Mouse (Mus musculus) adrenal gland, adult 18-20 months (tissue): ENCODE data around the gene Tmem141. TPM values are rescaled to one million over a fixed set of nuclear protein-coding genes. Genes with fewer than 3 reads are reported as not detected.
A peak's percentile ranks its signal among the peaks of the same experiment; 100 is the strongest.

Experiments used
- DNase-seq, 2 experiments: peaks; one replicate each; pipeline ENCODE4 v3.0.0; 2021 to 2022; ENCODE audit warnings: low spot score in 2 of 2
- total RNA-seq, 2 experiments: library from RNA; stranded (reverse); gene quantifications; 1 replicate in 1 of 2; 2 replicates in 1 of 2; pipeline ENCODE4 v1.2.3; 2021

Tmem141 gene
- total RNA-seq, 2 experiments from 2014 or later, result 14.6 to 38.7 TPM

- no peak for DNase-seq
Measured at GRCm38 (mm10) chr2:25608671-25609070, 13.1 kb downstream of the Tmem141 start.

GRCm38 (mm10) chr2:25607761-25608622 is 13.8 kb downstream of the Tmem141 start, which contains the start of gene Rabl6:
Gene Rabl6, minus strand, starts transcription at chr2:25608521.
- DNase-seq, result peak; percentile 89 to 91

GRCm38 (mm10) chr2:25602526-25602925 is 19.3 kb downstream of the Tmem141 start:
- DNase-seq, result no peak

- DNase-seq, result no peak
Measured at GRCm38 (mm10) chr2:25600037-25600436, 21.8 kb downstream of the Tmem141 start.

- DNase-seq, result no peak
Measured at GRCm38 (mm10) chr2:25598749-25599148, 23.1 kb downstream of the Tmem141 start.

- DNase-seq, result no peak
Measured at GRCm38 (mm10) chr2:25596765-25597510, 24.9 kb downstream of the Tmem141 start.

GRCm38 (mm10) chr2:25591863-25592262 is 29.9 kb downstream of the Tmem141 start:
- no peak for DNase-seq

GRCm38 (mm10) chr2:25588227-25588907 is 33.4 kb downstream of the Tmem141 start:
- DNase-seq, result no peak

- no peak for DNase-seq
Measured at GRCm38 (mm10) chr2:25587290-25587689, 34.5 kb downstream of the Tmem141 start.

- DNase-seq, result no peak
Measured at GRCm38 (mm10) chr2:25585601-25586000, 36.2 kb downstream of the Tmem141 start.

GRCm38 (mm10) chr2:25584856-25585255 is 36.9 kb downstream of the Tmem141 start:
- DNase-seq, result no peak

- DNase-seq, result no peak
Measured at GRCm38 (mm10) chr2:25584152-25584551, 37.7 kb downstream of the Tmem141 start.

- DNase-seq, result no peak
Measured at GRCm38 (mm10) chr2:25583571-25583970, 38.2 kb downstream of the Tmem141 start.

- DNase-seq, result no peak
Measured at GRCm38 (mm10) chr2:25583120-25583481, 38.7 kb downstream of the Tmem141 start.

GRCm38 (mm10) chr2:25582466-25583119 is 39.2 kb downstream of the Tmem141 start:
- no peak for DNase-seq

GRCm38 (mm10) chr2:25581901-25582301 is 39.9 kb downstream of the Tmem141 start:
- DNase-seq, result no peak

GRCm38 (mm10) chr2:25581294-25581864 is 40.4 kb downstream of the Tmem141 start, which contains the start of gene Ajm1:
Gene Ajm1, minus strand, starts transcription at chr2:25581757.
- peak in 1 of 2 experiments; percentile 56 for DNase-seq

GRCm38 (mm10) chr2:25580621-25581101 is 41.1 kb downstream of the Tmem141 start:
- DNase-seq, result no peak

- DNase-seq, result no peak
Measured at GRCm38 (mm10) chr2:25579737-25580460, 41.9 kb downstream of the Tmem141 start.
